Mouse (Mus musculus): ENCODE data around the gene Papss2.

Gene Papss2

GRCm38 (mm10) chr19:32601033-32601770 is 5.6 kb downstream of the Papss2 start:
- no peak for DNase-seq

GRCm38 (mm10) chr19:32603466-32603865 is 7.9 kb downstream of the Papss2 start:
- DNase-seq, result no peak

- DNase-seq, result no peak
Measured at GRCm38 (mm10) chr19:32604127-32604526, 8.5 kb downstream of the Papss2 start.

GRCm38 (mm10) chr19:32604563-32605252 is 9.1 kb downstream of the Papss2 start:
- DNase-seq, result no peak

GRCm38 (mm10) chr19:32606227-32606827 is 10.7 kb downstream of the Papss2 start:
- DNase-seq, result no peak

- DNase-seq, result no peak
Measured at GRCm38 (mm10) chr19:32607036-32607435, 11.4 kb downstream of the Papss2 start.

GRCm38 (mm10) chr19:32611386-32612092 is 15.9 kb downstream of the Papss2 start:
- DNase-seq, result no peak

- DNase-seq, result no peak
Measured at GRCm38 (mm10) chr19:32614046-32614771, 18.6 kb downstream of the Papss2 start.

- no peak for DNase-seq
Measured at GRCm38 (mm10) chr19:32614772-32615099, 19.1 kb downstream of the Papss2 start.

- no peak for DNase-seq
Measured at GRCm38 (mm10) chr19:32616646-32617045, 21.1 kb downstream of the Papss2 start.

- peak; percentile 49 for DNase-seq
Measured at GRCm38 (mm10) chr19:32619739-32620138, 24.1 kb downstream of the Papss2 start.

GRCm38 (mm10) chr19:32620859-32621445 is 25.4 kb downstream of the Papss2 start:
- DNase-seq, result no peak

GRCm38 (mm10) chr19:32622142-32622541 is 26.6 kb downstream of the Papss2 start:
- DNase-seq, result peak; percentile 39

GRCm38 (mm10) chr19:32626768-32627331 is 31.3 kb downstream of the Papss2 start:
- peak; percentile 55 for DNase-seq

- DNase-seq, result peak; percentile 59
Measured at GRCm38 (mm10) chr19:32627631-32628030, 32.0 kb downstream of the Papss2 start.

- peak; percentile 52 for DNase-seq
Measured at GRCm38 (mm10) chr19:32628572-32629132, 33.1 kb downstream of the Papss2 start.

- DNase-seq, result no peak
Measured at GRCm38 (mm10) chr19:32634916-32635315, 39.3 kb downstream of the Papss2 start.

GRCm38 (mm10) chr19:32637357-32638275 is 42.0 kb downstream of the Papss2 start:
- DNase-seq, result peak; percentile 32

- no peak for DNase-seq
Measured at GRCm38 (mm10) chr19:32638276-32638903, 42.8 kb downstream of the Papss2 start.

GRCm38 (mm10) chr19:32641535-32641934 is 45.9 kb downstream of the Papss2 start:
- no peak for DNase-seq
